Mouse (Mus musculus): Measurements from ENCODE around the gene Dok5. TPM values are rescaled to one million over a fixed set of nuclear protein-coding genes. Genes with fewer than 3 reads are reported as not detected.

The Dok5 gene
- polyA plus RNA-seq, 1 experiment: not detected

DNA sequence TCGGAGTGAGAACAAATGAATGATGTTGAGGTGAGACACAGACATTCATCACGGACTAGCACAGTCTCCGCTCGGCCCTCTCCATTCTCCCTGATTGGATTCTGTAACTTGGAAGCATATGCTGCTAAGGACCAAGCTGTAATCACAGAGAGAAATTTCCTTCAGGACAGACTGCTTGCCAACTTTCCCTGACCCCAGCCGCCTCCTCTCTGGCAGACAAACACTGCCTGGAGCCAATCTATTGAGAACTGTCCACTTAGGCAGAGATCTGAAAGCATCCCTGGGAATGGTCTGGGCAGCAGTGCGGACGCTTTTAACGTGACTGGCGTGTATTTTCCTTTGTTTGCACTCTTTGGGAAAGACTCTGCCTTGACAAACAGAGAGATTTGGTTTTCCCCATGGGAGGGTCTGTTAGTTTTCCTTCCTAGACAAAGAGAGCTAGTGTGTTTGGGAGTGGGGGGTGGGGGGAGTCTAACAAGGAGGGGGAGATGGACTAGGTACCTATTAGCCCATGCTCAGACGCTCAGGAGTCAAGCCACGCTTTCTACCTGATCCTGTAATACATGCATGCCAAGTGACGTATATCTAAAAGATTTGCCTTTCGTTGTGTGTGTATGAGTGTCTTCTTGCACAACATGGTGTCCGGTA, 25.7 kb downstream of the Dok5 start:
- no peaks in the 10 kb centered on the region for H3K4me1 ChIP-seq
- peaks cover 92% of the 10 kb centered on the region for H3K9me3 ChIP-seq

GRCm38 (mm10) chr2:170758201-170758600, 26.6 kb downstream of the Dok5 start:
- H3K36me3 ChIP-seq (replicated peaks; ENCODE audit: low read length): no peaks in the 10 kb centered on the region
- no peaks in the 10 kb centered on the region for H3K4me1 ChIP-seq
- TF ChIP-seq FLI1 (IDR thresholded peaks at IDR 0.05; ENCODE audit: low read length) (no peak), GATA1 (IDR thresholded peaks at IDR 0.05; ENCODE audit: borderline replicate concordance, low read length) (no peak)
- H3K27me3 ChIP-seq (replicated peaks): no peaks in the 10 kb centered on the region
- peaks cover 89% of the 10 kb centered on the region for H3K9me3 ChIP-seq
- no peak overlapping the region for H3K4me3 ChIP-seq (replicated peaks)

More for the DNA sequence above, 25.7 kb downstream of the Dok5 start:
- H3K4me3 ChIP-seq (replicated peaks): peak overlapping the region; percentile 33
- no peaks in the 10 kb centered on the region for H3K36me3 ChIP-seq (replicated peaks; ENCODE audit: low read length)
- no peak for TF ChIP-seq GATA1 (IDR thresholded peaks at IDR 0.05; ENCODE audit: borderline replicate concordance, low read length)
- TF ChIP-seq FLI1 (IDR thresholded peaks at IDR 0.05; ENCODE audit: low read length): no peak
- no peaks in the 10 kb centered on the region for H3K27me3 ChIP-seq (replicated peaks)

- no peaks in the 10 kb centered on the region for H3K27me3 ChIP-seq (replicated peaks)
- TF ChIP-seq FLI1 (IDR thresholded peaks at IDR 0.05; ENCODE audit: low read length): no peak
- TF ChIP-seq GATA1 (IDR thresholded peaks at IDR 0.05; ENCODE audit: borderline replicate concordance, low read length): no peak
- no peaks in the 10 kb centered on the region for H3K4me1 ChIP-seq
- no peaks in the 10 kb centered on the region for H3K36me3 ChIP-seq (replicated peaks; ENCODE audit: low read length)
- H3K4me3 ChIP-seq (replicated peaks): no peak overlapping the region
- peaks cover 81% of the 10 kb centered on the region for H3K9me3 ChIP-seq
These were observed 33.1 kb downstream of the Dok5 start for GRCm38 (mm10) chr2:170764704-170765103.

DNA sequence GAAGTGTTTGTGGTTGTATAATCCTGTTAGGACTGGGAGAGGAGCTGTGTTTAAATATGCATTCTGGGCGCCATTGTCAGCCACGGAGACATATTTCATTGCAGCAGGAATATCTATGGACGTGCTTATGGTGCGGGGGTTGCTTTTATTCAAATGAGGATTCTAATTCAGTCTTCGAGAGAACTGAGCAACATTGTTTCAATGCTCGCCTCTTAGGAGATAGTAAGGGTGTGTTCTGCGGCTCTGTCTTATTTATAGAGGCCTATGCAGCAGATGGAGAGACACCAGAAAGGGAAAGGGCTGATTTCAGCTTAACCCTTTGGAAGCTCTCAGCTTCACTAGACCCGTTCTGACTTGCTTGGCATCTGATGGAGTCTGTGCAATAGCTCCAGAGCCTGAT, 35.6 kb downstream of the Dok5 start:
- TF ChIP-seq FLI1 (IDR thresholded peaks at IDR 0.05; ENCODE audit: low read length) (no peak), GATA1 (IDR thresholded peaks at IDR 0.05; ENCODE audit: borderline replicate concordance, low read length) (no peak)
- Histone ChIP-seq H3K4me3 (replicated peaks) (no peak overlapping the region), H3K27me3 (replicated peaks) (no peaks in the 10 kb centered on the region), H3K9me3 (peaks cover 79% of the 10 kb centered on the region), H3K36me3 (replicated peaks; ENCODE audit: low read length) (no peaks in the 10 kb centered on the region), H3K4me1 (no peaks in the 10 kb centered on the region)

DNA sequence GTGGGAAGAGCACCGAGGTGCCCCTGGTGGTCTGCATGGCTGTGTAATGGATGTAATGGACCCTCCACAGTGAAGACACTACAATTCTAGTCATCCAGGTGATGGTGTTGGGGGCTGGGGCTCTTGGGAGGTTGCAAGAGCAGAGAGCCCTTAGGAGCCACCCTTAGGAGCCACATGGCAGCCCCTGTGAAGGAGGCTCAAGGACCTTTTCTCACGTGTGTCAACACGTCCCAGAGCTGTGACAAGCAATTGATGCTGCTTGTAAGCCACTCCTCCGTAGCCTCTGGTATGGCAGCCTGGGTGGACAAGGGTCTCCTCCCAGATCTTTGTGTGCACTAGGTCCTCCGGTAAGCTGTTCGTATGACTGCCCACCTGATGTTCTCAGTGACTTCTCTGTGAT, 37.1 kb downstream of the Dok5 start:
- Histone ChIP-seq H3K27me3 (replicated peaks) (no peaks in the 10 kb centered on the region), H3K9me3 (peaks cover 78% of the 10 kb centered on the region), H3K36me3 (replicated peaks; ENCODE audit: low read length) (no peaks in the 10 kb centered on the region), H3K4me3 (replicated peaks) (peak overlapping the region; percentile 9), H3K4me1 (no peaks in the 10 kb centered on the region)
- TF ChIP-seq GATA1 (IDR thresholded peaks at IDR 0.05; ENCODE audit: borderline replicate concordance, low read length) (no peak), FLI1 (IDR thresholded peaks at IDR 0.05; ENCODE audit: low read length) (no peak)

- no peak overlapping the region for H3K4me3 ChIP-seq (replicated peaks)
- H3K9me3 ChIP-seq: peaks cover 77% of the 10 kb centered on the region
- H3K4me1 ChIP-seq: no peaks in the 10 kb centered on the region
- H3K27me3 ChIP-seq (replicated peaks): no peaks in the 10 kb centered on the region
- no peaks in the 10 kb centered on the region for H3K36me3 ChIP-seq (replicated peaks; ENCODE audit: low read length)
- TF ChIP-seq FLI1 (IDR thresholded peaks at IDR 0.05; ENCODE audit: low read length) (no peak), GATA1 (IDR thresholded peaks at IDR 0.05; ENCODE audit: borderline replicate concordance, low read length) (no peak)
These were observed 39.9 kb downstream of the Dok5 start for GRCm38 (mm10) chr2:170771555-170771954.

DNA sequence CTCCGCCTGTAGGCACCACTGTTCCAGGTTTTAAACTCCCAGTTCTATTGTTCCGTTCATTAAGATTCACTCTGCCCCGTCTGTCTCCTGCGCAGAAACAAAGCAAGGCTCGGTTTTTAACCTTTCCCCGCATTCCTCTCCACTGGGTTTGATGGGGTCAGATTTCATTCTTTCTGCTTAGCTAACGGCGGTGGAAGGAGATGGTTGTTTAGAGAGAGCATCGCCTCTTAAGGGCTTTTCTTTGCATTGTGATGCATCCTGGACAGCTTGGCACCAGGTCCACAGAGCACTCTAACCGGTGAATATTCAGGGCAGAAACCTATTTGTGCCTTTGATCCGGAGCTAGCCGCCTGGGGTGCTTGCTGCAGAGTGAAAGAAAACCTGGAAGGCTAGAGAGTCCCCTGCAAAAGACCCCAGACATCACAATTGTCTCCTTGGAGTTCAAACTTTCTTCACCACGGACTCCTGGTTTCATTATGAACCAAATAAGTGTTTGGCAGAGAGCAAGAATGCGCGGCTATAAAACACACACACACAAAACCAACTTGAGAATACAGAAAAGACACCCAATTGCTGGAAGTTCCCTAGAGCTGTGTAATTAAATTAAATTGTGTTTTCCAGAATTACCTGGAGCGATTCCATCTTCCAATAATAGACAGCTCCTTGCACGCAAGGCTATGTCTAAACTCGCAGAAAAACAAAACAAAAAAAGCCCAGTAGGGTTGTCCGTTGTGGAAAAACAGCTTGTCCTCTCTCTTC, 40.7 kb downstream of the Dok5 start:
- Histone ChIP-seq H3K9me3 (peaks cover 77% of the 10 kb centered on the region), H3K27me3 (replicated peaks) (no peaks in the 10 kb centered on the region), H3K4me3 (replicated peaks) (no peak overlapping the region), H3K36me3 (replicated peaks; ENCODE audit: low read length) (no peaks in the 10 kb centered on the region), H3K4me1 (no peaks in the 10 kb centered on the region)
- TF ChIP-seq FLI1 (IDR thresholded peaks at IDR 0.05; ENCODE audit: low read length): no peak
- TF ChIP-seq GATA1 (IDR thresholded peaks at IDR 0.05; ENCODE audit: borderline replicate concordance, low read length): no peak

- no peaks in the 10 kb centered on the region for H3K4me1 ChIP-seq
- TF ChIP-seq GATA1 (IDR thresholded peaks at IDR 0.05; ENCODE audit: borderline replicate concordance, low read length) (no peak), FLI1 (IDR thresholded peaks at IDR 0.05; ENCODE audit: low read length) (no peak)
- H3K27me3 ChIP-seq (replicated peaks): no peaks in the 10 kb centered on the region
- H3K36me3 ChIP-seq (replicated peaks; ENCODE audit: low read length): no peaks in the 10 kb centered on the region
- H3K9me3 ChIP-seq: peaks cover 77% of the 10 kb centered on the region
- no peak overlapping the region for H3K4me3 ChIP-seq (replicated peaks)
These were observed 41.3 kb downstream of the Dok5 start for GRCm38 (mm10) chr2:170772885-170773270.

- TF ChIP-seq FLI1 (IDR thresholded peaks at IDR 0.05; ENCODE audit: low read length) (no peak), GATA1 (IDR thresholded peaks at IDR 0.05; ENCODE audit: borderline replicate concordance, low read length) (no peak)
- H3K4me1 ChIP-seq: no peaks in the 10 kb centered on the region
- H3K4me3 ChIP-seq (replicated peaks): peak overlapping the region; percentile 6
- H3K9me3 ChIP-seq: peaks cover 80% of the 10 kb centered on the region
- no peaks in the 10 kb centered on the region for H3K36me3 ChIP-seq (replicated peaks; ENCODE audit: low read length)
- no peaks in the 10 kb centered on the region for H3K27me3 ChIP-seq (replicated peaks)
These were observed 44.0 kb downstream of the Dok5 start for GRCm38 (mm10) chr2:170775577-170775976.

GRCm38 (mm10) chr2:170776107-170776506, 44.5 kb downstream of the Dok5 start:
- no peaks in the 10 kb centered on the region for H3K27me3 ChIP-seq (replicated peaks)
- H3K4me3 ChIP-seq (replicated peaks): no peak overlapping the region
- TF ChIP-seq GATA1 (IDR thresholded peaks at IDR 0.05; ENCODE audit: borderline replicate concordance, low read length): no peak
- no peak for TF ChIP-seq FLI1 (IDR thresholded peaks at IDR 0.05; ENCODE audit: low read length)
- no peaks in the 10 kb centered on the region for H3K36me3 ChIP-seq (replicated peaks; ENCODE audit: low read length)
- H3K4me1 ChIP-seq: no peaks in the 10 kb centered on the region
- peaks cover 80% of the 10 kb centered on the region for H3K9me3 ChIP-seq

All from megakaryocyte, embryonic 14.5 days (primary cell).